Mouse (Mus musculus) heart, embryonic 15.5 days (tissue): ENCODE results near the gene Ccdc167. TPM values are rescaled to one million over a fixed set of nuclear protein-coding genes. Genes with fewer than 3 reads are reported as not detected.

Experiments used
- ATAC-seq: fragments of 200-750 bp; cut with Nextera tagmentation; replicated peaks from 2 replicates; pipeline ENCODE4 v1.8.0; 2017; ENCODE audit warnings: low read depth, moderate TSS enrichment; ENCODE audit not compliant: insufficient number of reproducible peaks, insufficient read depth, low FRiP score
- H3K27ac ChIP-seq: fragments of 300-500 bp; sonication (generic); 2 replicates; pipeline ENCODE4 v1.5.1; 2015; ENCODE audit warnings: mild to moderate bottlenecking, inconsistent platforms
- H3K27me3 ChIP-seq: fragments of 300-500 bp; sonication (generic); 2 replicates; pipeline ENCODE4 v1.6.1; 2015; ENCODE audit warnings: inconsistent platforms
- H3K36me3 ChIP-seq: fragments of 300-500 bp; sonication (generic); 2 replicates; pipeline ENCODE4 v1.6.1; 2015; ENCODE audit warnings: mild to moderate bottlenecking, inconsistent platforms
- H3K4me1 ChIP-seq: fragments of 300-500 bp; sonication (generic); replicated peaks from 2 replicates; pipeline ENCODE4 v1.6.1; 2015; ENCODE audit warnings: inconsistent platforms
- H3K4me2 ChIP-seq: fragments of 300-500 bp; sonication (generic); 2 replicates; pipeline ENCODE4 v1.6.1; 2015; ENCODE audit warnings: inconsistent platforms, mild to moderate bottlenecking, moderate library complexity
- H3K4me3 ChIP-seq: fragments of 300-500 bp; sonication (generic); 2 replicates; pipeline ENCODE4 v1.5.1; 2015; ENCODE audit warnings: mild to moderate bottlenecking, inconsistent platforms
- H3K9ac ChIP-seq: fragments of 300-500 bp; sonication (generic); 2 replicates; pipeline ENCODE4 v1.6.1; 2015; ENCODE audit warnings: mild to moderate bottlenecking, inconsistent platforms
- H3K9me3 ChIP-seq: fragments of 300-500 bp; sonication (generic); replicated peaks from 2 replicates; pipeline ENCODE4 v1.6.1; 2016; ENCODE audit warnings: inconsistent platforms
- WGBS: fragments of 180-500 bp; shearing (Covaris S2); methylation state at CpG from one replicate; pipeline ENCODE4 v1.1.7; 2015; ENCODE audit warnings: mixed read lengths; 5-methylcytosine and 5-hydroxymethylcytosine counted together
- polyA plus RNA-seq: library from polyadenylated mRNA; unstranded; fragments of >200 nt; fragmentation: Nextera tagmentation; extraction: Ambion mirVana; gene quantifications from 2 replicates; pipeline ENCODE4 v1.2.1, GENCODE M21; 2015

The Ccdc167 gene
- polyA plus RNA-seq, 1 experiment from 2014 or later, result 12.5 TPM

DNA sequence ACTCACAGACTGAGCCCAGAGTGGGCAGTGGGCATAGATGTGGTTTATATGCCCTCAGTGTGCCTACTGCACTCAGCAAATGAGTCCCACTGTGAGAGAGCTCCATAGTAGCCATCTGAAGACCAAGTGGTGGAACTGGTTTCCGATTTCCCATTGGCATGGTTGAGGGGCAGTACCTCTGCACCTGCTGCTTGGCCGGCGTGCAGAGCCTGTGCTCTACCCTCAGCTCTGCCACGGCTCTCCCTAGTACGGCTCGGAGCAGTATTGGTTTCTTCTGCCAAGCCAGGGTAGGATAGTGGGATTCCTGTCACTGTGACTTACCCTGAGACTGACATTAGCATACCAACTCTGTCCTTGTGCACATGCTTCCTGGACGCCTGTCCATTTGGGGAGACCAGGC, 16.3 kb downstream of the Ccdc167 start:
- no peak overlapping the region for H3K4me3 ChIP-seq
- H3K4me2 ChIP-seq, result no peak overlapping the region
- H3K27ac ChIP-seq, result no peak overlapping the region
- H3K4me1 ChIP-seq, result peaks cover 5% of the 10 kb centered on the region; the same call in 1 of the 2 replicates
- no peak overlapping the region for H3K9ac ChIP-seq
- peaks cover 81% of the 10 kb centered on the region for H3K36me3 ChIP-seq
- no peaks in the 10 kb centered on the region for H3K27me3 ChIP-seq
- WGBS, result 93% methylated on average over 7 of the region's 7 CpGs
- ATAC-seq, result no peak
- no peaks in the 10 kb centered on the region for H3K9me3 ChIP-seq

DNA sequence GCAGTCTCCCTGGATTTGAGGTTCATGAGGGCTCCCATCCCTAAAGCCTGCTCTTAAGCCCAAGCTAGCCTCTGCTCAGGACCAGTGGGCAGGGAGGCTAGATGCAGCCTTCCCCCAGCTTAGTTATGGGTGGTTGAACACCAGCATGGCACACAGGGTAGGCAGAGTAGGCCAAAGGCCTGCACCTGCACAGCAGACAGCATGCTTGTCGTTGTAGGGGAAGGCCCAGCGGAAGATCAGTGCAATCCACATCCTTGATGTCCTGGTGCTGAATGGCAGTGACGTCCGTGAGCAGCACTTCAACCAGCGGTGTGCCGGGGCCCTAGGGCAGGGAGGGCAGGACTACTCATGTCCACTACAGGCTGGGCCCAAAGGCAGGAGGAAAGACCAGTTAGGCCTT, 18.4 kb downstream of the Ccdc167 start:
- no peaks in the 10 kb centered on the region for H3K27me3 ChIP-seq
- 0 out of 2 replicates have a peak, but pooled peaks cover 3% of the 10 kb centered on the region for H3K4me1 ChIP-seq
- no peak overlapping the region for H3K9ac ChIP-seq
- H3K4me3 ChIP-seq, result no peak overlapping the region
- 83% methylated on average over 6 of the region's 6 CpGs for WGBS
- no peak overlapping the region for H3K27ac ChIP-seq
- no peak overlapping the region for H3K4me2 ChIP-seq
- H3K9me3 ChIP-seq, result no peaks in the 10 kb centered on the region
- no peak for ATAC-seq
- H3K36me3 ChIP-seq, result peaks cover 92% of the 10 kb centered on the region

DNA sequence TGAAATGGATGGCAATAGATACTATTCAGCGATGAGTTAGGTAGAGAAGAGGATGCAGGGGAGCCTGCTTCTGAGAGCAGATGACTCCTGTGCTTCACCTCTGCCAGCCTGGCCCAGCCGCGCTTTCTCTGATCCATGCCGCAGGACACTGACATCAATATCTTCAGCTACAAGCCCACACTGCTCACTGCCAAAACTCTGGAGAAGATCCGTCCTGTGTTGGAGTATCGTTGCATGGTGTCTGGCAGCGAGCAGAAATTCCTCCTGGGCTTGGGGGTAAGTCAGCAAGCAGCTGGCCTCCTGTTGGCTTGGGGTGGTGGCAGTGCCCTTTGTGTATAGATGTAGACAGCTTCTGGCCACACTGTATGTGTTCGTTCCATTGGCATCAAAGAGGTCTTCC, 19.9 kb downstream of the Ccdc167 start:
- no peak overlapping the region for H3K27ac ChIP-seq
- H3K9ac ChIP-seq, result no peak overlapping the region
- H3K4me1 ChIP-seq, result no peaks in the 10 kb centered on the region
- peaks cover 79% of the 10 kb centered on the region for H3K36me3 ChIP-seq
- no peak overlapping the region for H3K4me2 ChIP-seq
- no peaks in the 10 kb centered on the region for H3K9me3 ChIP-seq
- no peak overlapping the region for H3K4me3 ChIP-seq
- no peak for ATAC-seq
- H3K27me3 ChIP-seq, result no peaks in the 10 kb centered on the region
- WGBS, result 95% methylated on average over 8 of the region's 8 CpGs

DNA sequence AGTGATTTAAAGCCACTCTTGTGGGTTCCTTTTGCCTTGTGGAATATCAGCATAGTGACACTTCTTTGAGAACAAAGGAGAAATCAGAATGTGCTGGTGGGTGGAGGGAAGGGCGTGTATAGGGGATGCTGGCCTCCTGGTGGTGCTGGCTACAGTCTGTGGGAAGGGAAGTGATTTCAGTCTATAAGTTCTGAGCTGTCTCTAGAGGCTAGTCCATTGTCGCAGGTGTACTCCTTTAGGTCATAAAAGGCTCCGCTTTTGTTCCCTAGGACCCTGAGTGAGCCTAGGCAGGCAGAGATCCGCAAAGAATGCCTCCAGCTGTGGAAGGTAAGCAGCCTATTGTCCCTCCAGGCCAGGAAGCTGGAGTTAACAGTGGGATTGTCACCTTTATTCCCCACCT, 22.3 kb downstream of the Ccdc167 start:
- Histone ChIP-seq H3K9ac (no peak overlapping the region), H3K27me3 (no peaks in the 10 kb centered on the region), H3K27ac (no peak overlapping the region), H3K9me3 (no peaks in the 10 kb centered on the region), H3K4me3 (no peak overlapping the region), H3K36me3 (peaks cover 74% of the 10 kb centered on the region), H3K4me1 (no peaks in the 10 kb centered on the region), H3K4me2 (no peak overlapping the region)
- ATAC-seq, result no peak
- WGBS, result 86% methylated on average over 4 of the region's 4 CpGs

DNA sequence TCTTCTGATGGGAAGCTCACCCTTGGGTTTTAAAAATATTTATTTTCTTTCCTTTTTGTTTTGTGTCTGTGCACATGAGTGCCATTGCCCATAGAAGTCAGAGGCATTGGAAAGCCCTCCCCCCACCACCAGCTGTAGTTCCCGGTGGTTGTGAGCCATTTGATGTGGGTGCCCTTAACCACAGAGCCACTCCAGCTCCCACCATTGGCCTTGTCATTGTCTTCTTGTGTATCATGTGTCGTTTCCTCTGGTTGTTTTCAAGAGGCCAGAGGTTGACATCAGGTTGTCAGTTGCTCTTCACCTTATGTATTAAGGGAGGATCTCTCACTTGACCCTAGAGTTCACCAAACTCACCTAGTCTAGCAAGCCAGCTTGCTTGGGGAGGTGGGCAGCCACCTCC, 23.3 kb downstream of the Ccdc167 start:
- Histone ChIP-seq H3K27ac (no peak overlapping the region), H3K4me3 (no peak overlapping the region), H3K4me2 (no peak overlapping the region), H3K27me3 (no peaks in the 10 kb centered on the region), H3K9me3 (no peaks in the 10 kb centered on the region), H3K36me3 (peaks cover 68% of the 10 kb centered on the region), H3K9ac (no peak overlapping the region), H3K4me1 (peaks cover 3% of the 10 kb centered on the region; the same call in 1 of the 2 replicates)
- no peak for ATAC-seq
- 61% methylated on average over 2 of the region's 2 CpGs for WGBS

DNA sequence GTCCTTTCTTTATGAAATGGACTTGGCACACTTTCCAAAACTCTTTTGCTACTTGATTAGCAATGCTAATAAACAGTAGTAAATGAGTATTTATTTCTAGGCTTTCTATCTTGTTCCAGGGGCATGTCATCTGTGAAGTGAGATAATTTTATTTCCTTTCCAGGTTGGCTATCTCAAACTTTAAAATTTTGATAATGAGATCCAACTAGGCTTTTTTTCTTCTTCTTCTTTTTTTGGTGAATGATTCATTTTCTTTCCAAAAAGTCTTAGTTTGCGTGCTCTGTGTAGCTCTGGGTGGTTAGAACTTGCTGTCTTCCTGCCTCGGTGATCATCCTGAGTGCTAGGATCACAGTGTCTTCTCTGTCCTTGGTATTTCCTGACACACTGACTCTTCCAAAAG, 24.0 kb downstream of the Ccdc167 start:
- Histone ChIP-seq H3K4me2 (no peak overlapping the region), H3K36me3 (peaks cover 61% of the 10 kb centered on the region), H3K4me3 (no peak overlapping the region), H3K27me3 (no peaks in the 10 kb centered on the region), H3K27ac (no peak overlapping the region), H3K9me3 (no peaks in the 10 kb centered on the region), H3K4me1 (peaks cover 5% of the 10 kb centered on the region), H3K9ac (no peak overlapping the region)
- WGBS, result 83% methylated on average over 2 of the region's 2 CpGs
- no peak for ATAC-seq

DNA sequence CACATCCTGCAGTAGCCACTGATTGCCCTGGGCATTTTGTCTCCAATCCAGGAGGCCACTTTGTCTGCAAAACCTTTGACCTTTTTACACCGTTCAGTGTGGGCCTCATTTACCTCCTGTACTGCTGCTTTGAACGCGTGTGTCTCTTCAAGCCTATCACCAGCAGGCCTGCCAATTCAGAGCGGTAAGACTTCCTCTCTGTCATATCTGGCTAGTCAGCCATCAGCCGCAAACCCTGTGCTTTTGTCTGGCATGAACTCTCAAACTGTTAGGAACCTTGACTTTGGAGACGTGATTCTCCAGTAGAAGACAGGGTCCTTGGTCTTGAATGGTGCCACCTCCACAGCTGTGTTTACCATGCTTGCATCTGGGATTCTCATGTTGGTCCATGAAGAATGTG, 26.6 kb downstream of the Ccdc167 start:
- Histone ChIP-seq H3K27ac (no peak overlapping the region), H3K4me2 (no peak overlapping the region), H3K36me3 (peaks cover 58% of the 10 kb centered on the region), H3K4me3 (no peak overlapping the region), H3K9ac (no peak overlapping the region), H3K9me3 (no peaks in the 10 kb centered on the region), H3K27me3 (no peaks in the 10 kb centered on the region), H3K4me1 (peaks cover 16% of the 10 kb centered on the region)
- ATAC-seq, result no peak
- WGBS, result 65% methylated on average over 6 of the region's 6 CpGs

DNA sequence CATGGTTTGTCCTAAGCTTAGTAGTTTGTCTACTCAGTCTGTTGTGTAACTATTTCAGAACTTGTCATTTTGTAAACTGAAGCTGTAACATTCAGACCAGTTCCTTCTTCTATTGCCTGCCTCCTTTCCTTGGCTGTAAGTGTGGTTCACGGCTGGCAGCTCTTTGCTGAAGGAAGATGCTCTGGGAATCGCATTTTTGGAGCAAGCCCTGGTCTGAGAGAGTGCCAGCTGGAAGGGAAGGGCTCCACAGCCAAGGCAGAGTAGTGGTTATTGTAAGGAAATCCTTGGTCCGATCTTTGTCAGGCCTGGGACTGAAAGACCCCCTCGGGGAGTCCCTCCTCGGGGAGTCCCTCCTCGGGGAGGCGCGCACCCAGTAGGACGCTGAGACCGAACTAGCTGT, 28.2 kb downstream of the Ccdc167 start:
- H3K27ac ChIP-seq, result peak overlapping the region; percentile 80
- H3K4me1 ChIP-seq, result peaks cover 16% of the 10 kb centered on the region
- ATAC-seq, result no peak
- no peak overlapping the region for H3K4me3 ChIP-seq
- WGBS, result 88% methylated on average over 10 of the region's 10 CpGs
- H3K27me3 ChIP-seq, result no peaks in the 10 kb centered on the region
- H3K4me2 ChIP-seq, result no peak overlapping the region
- no peak overlapping the region for H3K9ac ChIP-seq
- peaks cover 44% of the 10 kb centered on the region for H3K36me3 ChIP-seq
- no peaks in the 10 kb centered on the region for H3K9me3 ChIP-seq

DNA sequence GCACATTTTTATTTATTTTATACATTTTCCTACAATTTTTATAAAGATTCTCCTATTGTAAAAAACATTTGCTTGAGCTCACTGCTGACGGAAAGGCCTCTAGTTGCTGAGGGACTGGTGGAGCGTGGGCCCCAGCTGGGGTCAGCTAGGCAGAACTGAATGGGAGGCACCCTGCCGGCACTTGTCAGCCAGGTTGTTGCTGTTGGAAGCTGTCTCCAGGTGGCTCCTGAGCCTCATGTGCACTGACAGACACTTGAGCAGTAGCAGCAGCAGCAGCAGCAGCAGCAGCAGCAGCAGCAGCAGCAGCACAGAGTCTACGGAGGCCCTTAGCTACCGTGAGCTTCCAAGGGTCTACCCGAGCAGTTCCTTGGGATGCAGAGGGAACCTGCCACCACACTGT, 29.5 kb downstream of the Ccdc167 start:
- H3K27ac ChIP-seq, result peak overlapping the region; percentile 80
- 44% methylated on average over 6 of the region's 6 CpGs for WGBS
- no peaks in the 10 kb centered on the region for H3K27me3 ChIP-seq
- peaks cover 54% of the 10 kb centered on the region for H3K36me3 ChIP-seq
- H3K4me2 ChIP-seq, result no peak overlapping the region
- peak overlapping the region; percentile 15; the same call in 1 of the 2 replicates for H3K9ac ChIP-seq
- no peaks in the 10 kb centered on the region for H3K9me3 ChIP-seq
- H3K4me1 ChIP-seq, result peaks cover 16% of the 10 kb centered on the region
- no peak overlapping the region for H3K4me3 ChIP-seq
- no peak for ATAC-seq

DNA sequence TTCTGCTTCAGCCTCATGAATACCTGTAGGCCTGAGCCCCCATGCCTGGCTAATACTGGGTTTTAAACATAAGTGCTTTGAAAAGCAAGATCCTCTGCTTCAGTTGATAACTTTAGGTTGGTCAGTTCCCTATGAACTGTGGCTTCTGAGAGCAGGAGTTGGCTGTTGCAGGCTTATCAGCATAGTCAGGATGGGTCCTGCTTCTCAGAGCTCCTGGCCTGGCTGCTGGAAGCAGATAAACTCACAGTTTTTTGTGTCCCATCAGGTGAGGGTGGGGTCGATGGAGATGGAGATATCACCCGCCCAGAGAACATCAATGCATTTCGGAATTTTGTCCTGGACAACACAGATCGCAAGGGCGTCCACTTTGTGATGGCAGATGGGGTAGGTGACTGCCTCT, 30.1 kb downstream of the Ccdc167 start:
- H3K36me3 ChIP-seq, result peaks cover 58% of the 10 kb centered on the region
- no peaks in the 10 kb centered on the region for H3K9me3 ChIP-seq
- peaks cover 16% of the 10 kb centered on the region for H3K4me1 ChIP-seq
- ATAC-seq, result no peak
- no peak overlapping the region for H3K4me2 ChIP-seq
- 86% methylated on average over 5 of the region's 5 CpGs for WGBS
- H3K4me3 ChIP-seq, result no peak overlapping the region
- H3K27me3 ChIP-seq, result no peaks in the 10 kb centered on the region
- H3K27ac ChIP-seq, result no peak overlapping the region
- H3K9ac ChIP-seq, result no peak overlapping the region

DNA sequence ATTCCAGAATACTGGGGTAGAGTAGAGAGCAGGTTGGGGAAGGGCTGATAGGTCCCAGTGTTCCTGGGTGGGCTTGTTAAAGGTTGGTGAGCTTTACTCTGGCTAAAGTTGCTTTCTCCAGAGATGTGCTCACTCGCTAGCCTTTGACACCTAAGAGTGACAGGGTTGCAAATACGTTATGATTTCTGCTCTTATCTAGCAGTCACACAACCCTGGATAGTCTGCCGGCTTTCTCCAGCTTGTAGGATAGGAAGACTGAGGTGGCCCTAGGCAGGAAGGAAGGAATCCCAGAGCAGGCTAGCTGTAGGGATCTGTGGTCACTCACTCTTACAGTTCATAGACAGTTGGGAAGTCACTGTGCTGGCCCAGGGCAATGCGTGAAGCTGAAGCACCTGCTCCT, 32.6 kb downstream of the Ccdc167 start:
- H3K9ac ChIP-seq, result no peak overlapping the region
- H3K36me3 ChIP-seq, result peaks cover 55% of the 10 kb centered on the region
- 59% methylated on average over 4 of the region's 4 CpGs for WGBS
- ATAC-seq, result no peak
- H3K27me3 ChIP-seq, result no peaks in the 10 kb centered on the region
- H3K27ac ChIP-seq, result no peak overlapping the region
- H3K4me2 ChIP-seq, result no peak overlapping the region
- H3K9me3 ChIP-seq, result no peaks in the 10 kb centered on the region
- no peak overlapping the region for H3K4me3 ChIP-seq
- H3K4me1 ChIP-seq, result peaks cover 16% of the 10 kb centered on the region

DNA sequence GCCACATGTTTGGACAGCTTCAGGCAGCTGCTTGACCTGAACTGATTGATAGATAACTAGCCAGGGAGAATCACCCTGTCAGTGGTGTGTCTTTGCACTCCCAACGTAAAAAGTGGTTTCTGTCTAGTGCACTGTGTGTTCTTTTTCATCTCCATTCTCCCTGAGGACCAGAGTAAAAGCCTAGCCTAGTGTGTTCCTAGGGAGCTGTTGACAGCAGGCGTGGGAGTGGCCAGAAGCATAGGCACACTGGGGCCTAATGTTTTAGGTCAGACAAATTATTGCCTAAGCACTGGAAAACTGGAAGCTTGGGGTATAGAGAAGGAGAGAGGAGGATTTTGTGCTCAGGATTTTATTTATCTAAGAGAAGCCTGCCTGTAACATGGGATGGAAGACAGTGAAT, 33.7 kb downstream of the Ccdc167 start:
- ATAC-seq, result no peak
- H3K9me3 ChIP-seq, result no peaks in the 10 kb centered on the region
- 57% methylated on average over 2 of the region's 2 CpGs for WGBS
- peaks cover 63% of the 10 kb centered on the region for H3K36me3 ChIP-seq
- H3K4me3 ChIP-seq, result no peak overlapping the region
- H3K4me1 ChIP-seq, result peaks cover 12% of the 10 kb centered on the region
- no peak overlapping the region for H3K9ac ChIP-seq
- no peak overlapping the region for H3K27ac ChIP-seq
- H3K27me3 ChIP-seq, result no peaks in the 10 kb centered on the region
- H3K4me2 ChIP-seq, result no peak overlapping the region
